Mouse (Mus musculus) thymus, adult 2 months (tissue): Measurements from ENCODE around the gene Cbfb. TPM values are rescaled to one million over a fixed set of nuclear protein-coding genes. Genes with fewer than 3 reads are reported as not detected.
A peak's percentile ranks its signal among the peaks of the same experiment; 100 is the strongest.

ENCODE experiments used
- DNase-seq: peaks from one replicate; pipeline ENCODE4 v3.0.0; 2021
- H3K27ac ChIP-seq: fragments of 200-500 bp; 2 replicates; pipeline ENCODE4 v1.5.1; 2012; ENCODE audit warnings: low read length, control low read depth; ENCODE audit not compliant: control insufficient read depth, insufficient read depth
- H3K27me3 ChIP-seq: fragments of 200-500 bp; 2 replicates; pipeline ENCODE4 v1.6.1; 2012; ENCODE audit warnings: mild to moderate bottlenecking, low read length, moderate library complexity, mixed read lengths; ENCODE audit not compliant: control insufficient read depth, insufficient read depth
- H3K36me3 ChIP-seq: fragments of 200-500 bp; 2 replicates; pipeline ENCODE4 v1.6.1; 2012; ENCODE audit warnings: mild to moderate bottlenecking, low read length, moderate library complexity; ENCODE audit not compliant: control insufficient read depth, insufficient read depth
- H3K4me1 ChIP-seq: fragments of 200-500 bp; replicated peaks from 2 replicates; pipeline ENCODE4 v1.6.1; 2012; ENCODE audit warnings: low read length; ENCODE audit not compliant: control insufficient read depth, insufficient read depth
- H3K4me3 ChIP-seq: fragments of 200-500 bp; 2 replicates; pipeline ENCODE4 v1.5.1; 2012; ENCODE audit warnings: mild to moderate bottlenecking, low read length, control low read depth, moderate library complexity; ENCODE audit not compliant: control insufficient read depth, insufficient read depth
- CTCF ChIP-seq: fragments of 200-500 bp; IDR thresholded peaks from 2 replicates; pipeline ENCODE4 v1.5.1; 2012; ENCODE audit warnings: mild to moderate bottlenecking, control low read depth, low read length, moderate library complexity, borderline replicate concordance; ENCODE audit not compliant: control insufficient read depth, poor library complexity, insufficient read depth; ENCODE audit errors: extremely low read depth
- POLR2A ChIP-seq: fragments of 200-500 bp; IDR thresholded peaks from 2 replicates; pipeline ENCODE4 v1.6.1; 2012; ENCODE audit warnings: mild to moderate bottlenecking, low read length, control low read depth, moderate library complexity; ENCODE audit not compliant: control insufficient read depth, poor library complexity, insufficient read depth; ENCODE audit errors: extremely low read depth
- WGBS: fragments of 180-500 bp; shearing (Covaris S2); methylation state at CpG from one replicate; pipeline ENCODE4 v1.1.7; 2018; 5-methylcytosine and 5-hydroxymethylcytosine counted together
- polyA plus RNA-seq: library from polyadenylated mRNA; depleted of rRNA; stranded (reverse); fragments of >200 nt; gene quantifications from 2 replicates; pipeline ENCODE4 v1.2.3, GENCODE M21; 2012

The Cbfb gene
- polyA plus RNA-seq, 1 experiment: 26.7 TPM

- Histone ChIP-seq H3K4me1 (no peaks in the 10 kb centered on the region), H3K4me3 (no peak overlapping the region), H3K36me3 (no peaks in the 10 kb centered on the region), H3K27me3 (peaks cover 4% of the 10 kb centered on the region; the same call in 1 of the 2 replicates), H3K27ac (no peak overlapping the region)
- no peak for DNase-seq
- TF ChIP-seq CTCF (no peak), POLR2A (no peak)
- WGBS: 23% methylated on average over 27 of the region's 27 CpGs
Measured at GRCm38 (mm10) chr8:105152623-105153398, 17.7 kb upstream of the Cbfb start.

- Histone ChIP-seq H3K36me3 (no peaks in the 10 kb centered on the region), H3K27me3 (peaks cover 4% of the 10 kb centered on the region; the same call in 1 of the 2 replicates), H3K4me3 (no peak overlapping the region), H3K4me1 (no peaks in the 10 kb centered on the region), H3K27ac (no peak overlapping the region)
- 97% methylated on average over 5 of the region's 5 CpGs for WGBS
- no peak for TF ChIP-seq CTCF
- no peak for TF ChIP-seq POLR2A
- no peak for DNase-seq
Measured at GRCm38 (mm10) chr8:105154316-105154715, 16.2 kb upstream of the Cbfb start.

- Histone ChIP-seq H3K4me3 (no peak overlapping the region), H3K4me1 (no peaks in the 10 kb centered on the region), H3K36me3 (no peaks in the 10 kb centered on the region), H3K27ac (no peak overlapping the region), H3K27me3 (peaks cover 4% of the 10 kb centered on the region; the same call in 1 of the 2 replicates)
- WGBS: 88% methylated on average over 6 of the region's 6 CpGs
- TF ChIP-seq CTCF (no peak), POLR2A (no peak)
- DNase-seq: no peak
Measured at GRCm38 (mm10) chr8:105155091-105155745, 15.3 kb upstream of the Cbfb start.

DNA sequence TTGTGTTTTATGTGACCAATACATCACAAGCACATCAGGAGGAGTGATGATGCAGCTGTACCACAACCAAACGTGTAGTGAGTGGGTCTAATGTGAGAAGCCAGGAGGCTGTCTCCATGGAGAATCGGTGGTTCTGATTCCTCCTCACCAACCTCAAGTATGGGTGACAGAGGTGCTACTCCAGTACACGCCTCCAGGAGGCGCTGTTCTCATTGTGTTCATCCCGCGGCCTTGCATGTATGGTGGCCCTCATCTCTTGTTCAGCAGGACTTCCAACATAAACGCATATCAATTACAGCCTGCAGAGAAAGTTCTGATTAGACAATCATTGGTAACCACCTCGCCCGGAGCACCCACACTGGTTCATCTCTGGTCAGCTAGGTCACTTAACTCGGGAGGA lies 12.9 kb upstream of the Cbfb start:
- Histone ChIP-seq H3K36me3 (no peaks in the 10 kb centered on the region), H3K4me1 (no peaks in the 10 kb centered on the region), H3K27ac (no peak overlapping the region), H3K27me3 (peaks cover 4% of the 10 kb centered on the region; the same call in 1 of the 2 replicates), H3K4me3 (no peak overlapping the region)
- 49% methylated on average over 10 of the region's 10 CpGs for WGBS
- DNase-seq: peak; percentile 62
- TF ChIP-seq CTCF (peak; percentile 65; the same call in 1 of the 2 replicates), POLR2A (no peak)

DNA sequence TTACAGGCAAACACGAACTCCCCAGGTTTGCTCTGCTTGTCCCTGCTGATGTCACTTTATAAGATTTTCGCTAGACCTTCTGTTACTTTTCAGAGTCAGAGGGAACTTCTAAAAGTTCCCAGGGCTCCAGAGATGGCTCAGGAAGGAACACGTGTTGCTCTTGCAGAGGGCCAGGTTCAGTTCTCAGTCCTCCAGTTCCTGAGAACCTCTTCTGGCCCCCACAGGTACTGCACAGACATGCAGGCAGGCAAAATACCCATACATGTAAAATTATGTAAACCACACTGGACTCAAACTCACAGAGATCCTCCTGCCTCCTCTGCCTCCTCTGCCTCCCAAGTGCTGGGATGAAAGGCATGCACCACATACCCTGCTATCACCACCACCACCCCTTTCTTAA lies 12.4 kb upstream of the Cbfb start:
- TF ChIP-seq CTCF: no peak
- no peak for TF ChIP-seq POLR2A
- WGBS: 68% methylated on average over 3 of the region's 3 CpGs
- H3K4me1 ChIP-seq: no peaks in the 10 kb centered on the region

DNA sequence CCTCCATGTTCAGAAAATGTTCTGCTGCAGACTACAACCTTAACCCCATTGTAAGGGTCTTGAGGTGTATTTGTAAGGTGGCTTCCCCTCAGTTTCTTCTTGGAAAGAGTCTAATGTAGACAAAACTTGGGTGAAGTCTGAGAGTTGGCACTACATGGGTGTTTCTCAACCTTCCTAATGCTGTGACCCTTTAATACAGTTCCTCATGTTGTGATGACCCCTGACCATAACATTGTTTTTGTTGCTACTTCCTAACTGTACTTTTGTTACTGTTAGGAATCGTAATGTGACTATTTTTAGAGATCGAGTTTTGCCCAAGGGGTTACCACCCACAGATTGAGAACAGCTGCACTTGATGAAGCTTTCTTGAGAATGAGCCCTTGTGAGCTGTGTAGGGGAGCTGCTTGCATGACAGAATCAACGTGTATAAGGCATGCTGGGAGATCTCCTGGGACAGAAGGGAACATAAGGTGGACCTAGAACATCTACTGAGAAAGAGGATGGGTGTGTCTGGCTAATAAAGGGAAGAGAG lies 9.3 kb upstream of the Cbfb start:
- no peak overlapping the region for H3K27ac ChIP-seq
- no peak for DNase-seq
- H3K36me3 ChIP-seq: no peaks in the 10 kb centered on the region
- 71% methylated on average over 3 of the region's 3 CpGs for WGBS
- TF ChIP-seq CTCF (no peak), POLR2A (no peak)
- H3K4me1 ChIP-seq: no peaks in the 10 kb centered on the region
- no peak overlapping the region for H3K4me3 ChIP-seq
- no peaks in the 10 kb centered on the region for H3K27me3 ChIP-seq

More for the DNA sequence above, 12.4 kb upstream of the Cbfb start:
- no peak for DNase-seq
- no peak overlapping the region for H3K27ac ChIP-seq
- H3K4me3 ChIP-seq: no peak overlapping the region
- H3K36me3 ChIP-seq: no peaks in the 10 kb centered on the region
- H3K27me3 ChIP-seq: no peaks in the 10 kb centered on the region; the same call in 1 of the 2 replicates
